Mouse (Mus musculus) intestine, embryonic 14.5 days (tissue): Measurements from ENCODE around the gene Prkag2. TPM values are rescaled to one million over a fixed set of nuclear protein-coding genes. Genes with fewer than 3 reads are reported as not detected.
A peak's percentile ranks its signal among the peaks of the same experiment; 100 is the strongest.

Experiments
- ATAC-seq: fragments of 200-750 bp; cut with Nextera tagmentation; replicated peaks from 2 replicates; pipeline ENCODE4 v1.8.0; 2017; ENCODE audit warnings: low read depth, moderate number of reproducible peaks, moderate TSS enrichment, moderate library complexity; ENCODE audit not compliant: low FRiP score, low TSS enrichment
- DNase-seq: peaks from one replicate; pipeline ENCODE4 v3.0.0-alpha.2; 2018; ENCODE audit warnings: low spot score
- H3K27ac ChIP-seq: fragments of 300-500 bp; sonication (generic); 2 replicates; pipeline ENCODE4 v1.5.1; 2014; ENCODE audit warnings: low read depth, mild to moderate bottlenecking, control low read depth
- H3K27me3 ChIP-seq: fragments of 300-500 bp; sonication (generic); replicated peaks from 2 replicates; pipeline ENCODE4 v1.6.1; 2014; ENCODE audit warnings: low read length, control low read depth; ENCODE audit not compliant: control insufficient read depth, insufficient read depth
- H3K36me3 ChIP-seq: fragments of 300-500 bp; sonication (generic); 2 replicates; pipeline ENCODE4 v1.6.1; 2014; ENCODE audit warnings: low read length, control low read depth; ENCODE audit not compliant: control insufficient read depth, insufficient read depth
- H3K4me1 ChIP-seq: fragments of 300-500 bp; sonication (generic); replicated peaks from 2 replicates; pipeline ENCODE4 v1.6.1; 2014; ENCODE audit warnings: low read length, control low read depth, mixed read lengths; ENCODE audit not compliant: control insufficient read depth, insufficient read depth
- H3K4me2 ChIP-seq: fragments of 300-500 bp; sonication (generic); 2 replicates; pipeline ENCODE4 v1.6.1; 2014; ENCODE audit warnings: low read length
- H3K4me3 ChIP-seq: fragments of 300-500 bp; sonication (generic); 2 replicates; pipeline ENCODE4 v1.5.1; 2014; ENCODE audit warnings: low read depth, low read length, control low read depth, mixed read lengths
- H3K9ac ChIP-seq: fragments of 300-500 bp; sonication (generic); 2 replicates; pipeline ENCODE4 v1.6.1; 2014; ENCODE audit warnings: mild to moderate bottlenecking, low read length
- H3K9me3 ChIP-seq: fragments of 300-500 bp; sonication (generic); 2 replicates; pipeline ENCODE4 v1.6.1; 2016; ENCODE audit warnings: low read length, control low read depth; ENCODE audit not compliant: control insufficient read depth
- WGBS: fragments of 180-500 bp; shearing (Covaris S2); extraction: QIAGEN DNeasy Blood & Tissue Kit; methylation state at CpG from one replicate; pipeline ENCODE4 v1.1.7; 2014; 5-methylcytosine and 5-hydroxymethylcytosine counted together
- polyA plus RNA-seq: library from polyadenylated mRNA; unstranded; fragments of >200 nt; fragmentation: Nextera tagmentation; extraction: Ambion mirVana; gene quantifications from 2 replicates; pipeline ENCODE4 v1.2.1, GENCODE M21; 2014

The Prkag2 gene
- polyA plus RNA-seq, 1 experiment from 2014 or later = 52.1 TPM

DNA sequence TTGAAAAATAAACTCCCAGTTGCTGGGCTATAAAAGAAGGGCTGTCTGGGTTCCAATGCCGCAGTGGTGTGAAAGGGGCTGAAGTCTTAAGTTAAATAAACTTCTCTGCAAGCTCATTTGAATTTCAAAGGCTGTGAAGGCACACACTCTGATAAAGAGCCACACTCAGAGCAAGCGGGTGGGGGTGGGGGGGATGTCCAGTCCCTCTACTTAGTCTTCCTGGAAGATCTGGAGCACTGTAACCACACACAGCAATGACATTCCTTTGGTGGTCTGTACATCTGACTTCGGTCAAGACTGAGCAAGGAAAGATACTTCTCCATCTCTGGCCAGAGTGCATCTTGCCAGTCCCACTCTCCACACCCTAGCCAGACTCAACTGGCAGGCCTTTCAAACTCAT lies 91.5 kb downstream of the Prkag2 start:
- Histone ChIP-seq H3K4me3 (no peak overlapping the region), H3K4me1 (peaks cover 23% of the 10 kb centered on the region), H3K9me3 (no peaks in the 10 kb centered on the region), H3K9ac (no peak overlapping the region), H3K27me3 (no peaks in the 10 kb centered on the region), H3K4me2 (no peak overlapping the region), H3K27ac (no peak overlapping the region), H3K36me3 (no peaks in the 10 kb centered on the region)
- WGBS = 26% methylated on average over 3 of the region's 3 CpGs
- ATAC-seq (no peak), DNase-seq (no peak)

DNA sequence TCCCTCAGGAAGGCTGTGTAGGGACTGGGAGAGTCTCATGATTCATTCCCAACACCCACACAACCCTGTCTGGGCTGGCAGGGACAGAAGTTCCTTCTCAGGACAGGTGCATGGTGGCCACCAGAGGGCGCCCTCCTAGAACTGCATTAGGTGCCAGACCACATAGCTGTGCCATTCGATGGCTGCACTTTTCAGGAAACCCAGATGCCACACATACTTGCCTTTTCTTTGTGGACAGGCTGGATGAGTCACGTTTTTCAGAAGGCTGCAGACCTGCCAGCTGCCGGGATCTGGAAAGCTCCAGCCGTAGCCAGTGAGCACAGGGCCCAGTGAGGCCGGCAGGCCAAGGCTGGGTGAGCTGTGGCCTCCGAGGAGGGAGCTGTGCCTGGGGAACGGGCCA lies 93.6 kb downstream of the Prkag2 start:
- Histone ChIP-seq H3K27me3 (no peaks in the 10 kb centered on the region), H3K4me3 (no peak overlapping the region), H3K9me3 (no peaks in the 10 kb centered on the region), H3K36me3 (no peaks in the 10 kb centered on the region), H3K9ac (no peak overlapping the region), H3K4me2 (no peak overlapping the region), H3K27ac (no peak overlapping the region), H3K4me1 (peaks cover 23% of the 10 kb centered on the region)
- peak; percentile 83 for DNase-seq
- WGBS = 37% methylated on average over 8 of the region's 8 CpGs
- no peak for ATAC-seq

DNA sequence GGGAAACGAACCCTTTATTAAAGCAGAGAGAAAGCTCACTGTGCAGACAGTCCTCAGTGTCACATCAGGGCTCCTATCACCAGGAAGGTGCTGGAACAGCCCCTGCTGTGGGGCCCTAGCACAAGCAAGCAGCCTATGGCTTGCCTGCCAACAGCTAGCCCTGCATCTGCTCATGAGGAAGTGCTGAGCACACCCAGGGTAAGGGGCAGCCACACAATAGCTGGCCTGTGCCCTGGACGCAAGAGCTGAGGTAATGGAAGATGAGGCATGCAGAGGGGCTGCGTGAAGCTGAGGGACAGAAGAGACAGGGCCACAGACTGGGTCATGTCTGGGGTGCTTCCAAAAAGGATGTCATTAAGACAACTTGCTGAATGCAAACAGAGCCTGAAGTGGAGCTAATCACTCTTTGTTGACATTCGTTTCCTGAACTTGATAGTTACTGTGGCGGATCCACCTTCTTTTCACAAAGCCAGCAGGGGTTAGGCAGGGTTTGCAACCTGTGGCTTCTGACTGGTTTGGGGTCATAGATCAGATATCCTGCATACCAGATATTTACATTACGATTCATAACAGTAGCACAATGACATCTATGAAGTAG lies 94.8 kb downstream of the Prkag2 start:
- Histone ChIP-seq H3K9me3 (no peaks in the 10 kb centered on the region), H3K36me3 (no peaks in the 10 kb centered on the region), H3K4me1 (peaks cover 18% of the 10 kb centered on the region), H3K9ac (no peak overlapping the region), H3K4me2 (no peak overlapping the region), H3K4me3 (no peak overlapping the region), H3K27me3 (no peaks in the 10 kb centered on the region), H3K27ac (peak overlapping the region; percentile 17)
- 22% methylated on average over 6 of the region's 6 CpGs for WGBS
- ATAC-seq (peak; percentile 53; the same call in 1 of the 2 replicates), DNase-seq (no peak)

DNA sequence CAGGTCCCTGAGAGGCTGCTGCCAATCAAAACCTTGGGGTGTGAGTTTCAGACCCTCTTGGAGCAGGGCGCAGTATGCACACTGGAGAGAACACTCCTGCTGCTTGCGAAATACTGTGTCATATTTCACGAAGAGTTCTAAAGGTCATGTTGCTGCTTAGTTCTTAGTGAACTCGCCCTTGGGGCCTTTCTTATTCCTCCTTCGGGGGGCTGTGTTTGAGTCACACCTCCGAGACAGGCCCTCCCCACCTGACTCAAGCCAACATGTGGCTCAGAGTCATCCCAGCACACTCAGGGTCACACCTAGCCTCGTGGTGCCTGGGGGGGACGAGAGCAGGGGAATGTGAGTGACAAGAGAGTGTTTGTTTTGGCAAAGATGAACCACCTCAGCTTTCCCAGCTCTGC lies 99.0 kb downstream of the Prkag2 start:
- H3K9ac ChIP-seq = no peak overlapping the region
- 32% methylated on average over 8 of the region's 8 CpGs for WGBS
- ATAC-seq (0 out of 2 replicates have a peak, but pooled peaks have one; percentile 16), DNase-seq (no peak)
- no peaks in the 10 kb centered on the region for H3K9me3 ChIP-seq
- no peaks in the 10 kb centered on the region for H3K27me3 ChIP-seq
- no peak overlapping the region for H3K27ac ChIP-seq
- no peak overlapping the region for H3K4me2 ChIP-seq
- no peaks in the 10 kb centered on the region for H3K36me3 ChIP-seq
- no peak overlapping the region for H3K4me3 ChIP-seq
- H3K4me1 ChIP-seq = peaks cover 8% of the 10 kb centered on the region

DNA sequence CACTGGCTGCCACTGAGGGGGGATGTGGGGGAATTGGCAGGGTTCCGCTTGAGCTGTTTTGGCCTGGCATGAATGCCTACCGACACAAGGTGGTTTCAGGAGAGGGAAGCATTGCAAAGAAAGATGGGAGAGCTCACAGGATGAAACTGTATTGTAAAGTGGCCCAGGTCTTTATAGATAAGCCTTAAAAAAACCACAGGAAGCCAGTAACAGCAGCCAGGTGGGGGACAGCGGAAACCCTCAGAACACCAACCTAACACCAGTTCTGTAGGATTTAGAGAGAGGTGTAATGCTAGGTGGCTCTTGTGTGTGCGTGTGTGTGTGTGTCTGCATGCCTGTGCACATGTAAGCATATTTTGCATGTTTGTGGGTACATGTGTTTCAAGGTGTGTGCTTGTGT lies 101.1 kb downstream of the Prkag2 start:
- no peak for DNase-seq
- Histone ChIP-seq H3K4me3 (no peak overlapping the region), H3K9ac (no peak overlapping the region), H3K36me3 (no peaks in the 10 kb centered on the region), H3K27me3 (no peaks in the 10 kb centered on the region), H3K4me1 (peaks cover 15% of the 10 kb centered on the region), H3K4me2 (no peak overlapping the region), H3K27ac (no peak overlapping the region), H3K9me3 (no peaks in the 10 kb centered on the region)
- ATAC-seq = no peak
- 89% methylated on average over 4 of the region's 4 CpGs for WGBS

DNA sequence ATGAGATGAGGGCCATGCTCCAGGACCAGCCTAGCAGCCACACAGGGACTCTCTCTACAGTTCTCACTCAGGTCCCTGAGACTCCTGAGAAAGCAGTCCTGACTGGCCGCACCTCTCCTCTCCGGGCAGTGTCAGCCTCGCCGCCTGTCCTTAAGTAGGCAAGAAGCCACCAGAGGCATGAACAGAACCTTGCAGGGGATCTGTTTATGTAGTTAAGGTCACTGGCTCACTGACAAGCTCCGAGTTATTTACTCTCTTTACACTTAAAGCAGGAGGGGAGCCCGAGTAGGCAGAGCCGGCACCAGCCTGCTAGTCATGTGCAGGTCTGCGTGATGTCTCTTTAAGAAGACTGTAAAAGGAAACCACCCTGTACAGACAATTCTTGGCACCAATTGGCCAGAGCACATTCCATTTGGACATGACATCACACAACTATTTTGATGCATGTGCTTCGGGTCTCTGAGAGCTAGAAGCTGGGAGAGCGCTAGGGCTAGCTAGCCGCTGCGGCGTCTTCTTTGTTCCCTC lies 104.8 kb downstream of the Prkag2 start:
- H3K4me2 ChIP-seq = peak overlapping the region; percentile 59
- no peaks in the 10 kb centered on the region for H3K27me3 ChIP-seq
- no peaks in the 10 kb centered on the region for H3K36me3 ChIP-seq
- ATAC-seq (peak; percentile 79), DNase-seq (no peak)
- no peaks in the 10 kb centered on the region for H3K9me3 ChIP-seq
- peak overlapping the region; percentile 32 for H3K4me3 ChIP-seq
- WGBS = 18% methylated on average over 13 of the region's 13 CpGs
- H3K9ac ChIP-seq = peak overlapping the region; percentile 41
- H3K4me1 ChIP-seq = peaks cover 15% of the 10 kb centered on the region
- peak overlapping the region; percentile 65 for H3K27ac ChIP-seq

DNA sequence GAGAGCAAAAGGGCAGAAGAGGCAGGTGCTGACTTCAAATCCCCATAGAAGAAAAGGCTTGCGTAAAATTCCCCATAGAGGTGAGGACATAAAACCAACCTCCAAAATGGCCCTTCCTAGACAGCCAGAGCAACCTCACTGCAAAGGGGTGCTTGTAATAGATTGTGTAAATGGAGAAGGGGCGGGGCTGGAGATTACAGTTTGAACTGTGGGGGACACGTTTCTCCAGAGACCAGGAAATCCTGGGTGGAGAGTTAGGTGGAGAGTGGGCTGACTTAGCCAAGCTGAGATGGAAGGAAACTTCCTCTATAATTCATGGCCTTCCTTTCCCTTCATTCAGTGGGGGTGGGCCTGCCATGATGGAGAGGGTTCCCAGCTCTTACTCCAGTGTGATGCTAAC lies 107.3 kb downstream of the Prkag2 start:
- peaks cover 17% of the 10 kb centered on the region for H3K4me1 ChIP-seq
- 55% methylated on average over 3 of the region's 3 CpGs for WGBS
- H3K27me3 ChIP-seq = no peaks in the 10 kb centered on the region
- no peak overlapping the region for H3K27ac ChIP-seq
- no peak overlapping the region for H3K9ac ChIP-seq
- no peak overlapping the region for H3K4me3 ChIP-seq
- ATAC-seq (no peak), DNase-seq (no peak)
- H3K9me3 ChIP-seq = no peaks in the 10 kb centered on the region
- H3K36me3 ChIP-seq = no peaks in the 10 kb centered on the region
- no peak overlapping the region for H3K4me2 ChIP-seq

DNA sequence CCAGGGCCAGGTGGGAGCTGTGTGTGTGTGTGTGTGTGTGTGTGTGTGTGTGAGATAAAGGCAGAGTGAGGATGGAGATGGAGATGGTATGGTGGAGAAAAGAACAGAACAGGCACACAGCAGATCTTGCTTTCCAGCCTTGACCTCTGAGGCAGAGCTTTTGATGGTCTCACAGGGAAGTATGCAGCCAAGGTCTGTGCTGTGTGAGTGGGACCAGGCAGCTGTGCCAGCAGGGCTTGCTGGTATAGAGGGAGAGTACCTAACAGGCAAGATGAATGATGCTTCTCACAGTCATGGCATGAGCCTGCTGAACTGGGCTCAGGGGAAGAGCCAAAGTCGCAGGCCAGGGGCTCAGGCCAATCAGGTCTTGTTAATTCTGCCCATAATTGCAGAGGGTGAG lies 108.9 kb downstream of the Prkag2 start:
- Histone ChIP-seq H3K4me1 (peaks cover 20% of the 10 kb centered on the region), H3K27ac (no peak overlapping the region), H3K9ac (no peak overlapping the region), H3K27me3 (no peaks in the 10 kb centered on the region), H3K4me2 (no peak overlapping the region), H3K9me3 (no peaks in the 10 kb centered on the region), H3K4me3 (no peak overlapping the region), H3K36me3 (no peaks in the 10 kb centered on the region)
- ATAC-seq (no peak), DNase-seq (no peak)
- 65% methylated on average over 1 of the region's 1 CpGs for WGBS

DNA sequence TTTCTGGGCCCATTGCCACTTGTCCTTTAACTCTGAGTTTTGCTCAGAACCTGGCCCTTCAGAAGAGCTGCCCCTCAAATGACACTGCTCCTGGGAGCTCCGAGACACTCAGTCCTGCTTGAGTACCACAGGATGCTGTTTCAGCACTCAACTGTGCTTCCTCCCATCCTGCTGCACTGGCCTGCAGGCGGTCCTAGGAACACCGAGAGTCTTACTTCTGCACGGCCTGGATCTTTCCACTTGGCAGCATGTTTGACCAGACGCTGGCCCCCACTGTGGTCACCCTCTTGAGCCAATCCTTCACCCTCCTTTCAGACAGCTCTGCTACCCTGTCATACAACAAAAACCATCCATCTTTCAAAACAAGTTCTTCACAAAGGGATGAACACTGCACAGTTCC lies 110.0 kb downstream of the Prkag2 start:
- Histone ChIP-seq H3K4me3 (no peak overlapping the region), H3K4me1 (peaks cover 15% of the 10 kb centered on the region), H3K27me3 (no peaks in the 10 kb centered on the region), H3K36me3 (no peaks in the 10 kb centered on the region), H3K4me2 (no peak overlapping the region), H3K9me3 (no peaks in the 10 kb centered on the region), H3K27ac (no peak overlapping the region), H3K9ac (no peak overlapping the region)
- DNase-seq (no peak), ATAC-seq (no peak)
- WGBS = 76% methylated on average over 5 of the region's 5 CpGs
